Comparison of ENCODE assay signal across 9 mouse cellular contexts in the genomic region with DNA sequence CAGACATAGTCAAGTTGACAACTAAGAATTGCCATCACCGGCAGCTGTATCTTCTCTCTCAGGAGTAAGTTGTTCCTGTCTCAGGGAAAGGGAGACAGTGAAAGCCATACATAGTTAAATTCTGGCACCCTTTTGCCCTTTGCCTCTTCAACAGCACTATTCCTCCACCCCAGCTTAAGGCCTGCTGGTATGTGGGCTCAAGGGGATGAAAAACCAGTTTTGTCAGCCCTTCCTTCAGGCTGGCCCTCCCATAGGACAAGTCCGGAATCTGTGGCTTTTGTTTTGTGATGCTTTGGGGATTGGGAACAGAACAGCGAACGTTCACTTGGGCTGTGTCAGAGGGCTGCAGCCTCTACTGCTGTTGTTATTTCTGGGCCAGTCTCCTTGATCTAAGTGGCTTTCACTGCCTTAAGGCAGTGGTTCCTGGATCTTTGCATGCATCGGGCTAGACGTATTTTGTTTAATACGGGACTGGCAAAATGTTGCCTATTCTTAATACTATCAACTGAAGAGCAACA.
A peak's percentile ranks its signal among the peaks of the same experiment; 100 is the strongest.
DNase-seq lines count a peak whose midpoint lies in the region; ATAC-seq and TF ChIP-seq lines count a peak whose summit lies in the region.
"Had no signal": no experiment of that assay in that cellular context is flagged by ENCODE, and none has a peak within 500 bp of the region (broad histone marks: within the 10 kb centered on the region; RNA-seq: fewer than 3 reads in every experiment).

No protein-coding gene starts in this region.

- no peak for TF ChIP-seq POLR2A in CH12.LX (IDR thresholded peaks at IDR 0.05; ENCODE audit: low read depth, low read length)

- DNase-seq in hindbrain, embryonic 10.5 days (ENCODE audit: low spot score) = no peak
- DNase-seq in CH12.LX (ENCODE audit: extremely low read depth) = no peak
- DNase-seq in thymus, postnatal 14 days = no peak
- DNase-seq in urinary bladder, adult 18-20 months (ENCODE audit: low spot score in 2 of 2) = no peak
- no peak for DNase-seq in adrenal gland, postnatal 10 days
- DNase-seq: thymus, postnatal 36 days had no signal

- no peak for TF ChIP-seq RAD21 in CH12.LX (IDR thresholded peaks at IDR 0.05; ENCODE audit: low read depth, low read length)

- H3K4me1 ChIP-seq in hindbrain, embryonic 15.5 days (replicated peaks) = peaks cover 13% of the 10 kb centered on the region
- peaks cover 16% of the 10 kb centered on the region for H3K4me1 ChIP-seq in hindbrain, embryonic 10.5 days (replicated peaks)
- H3K4me1 ChIP-seq in CH12.LX (ENCODE audit: control insufficient read depth in 1 of 2, insufficient read depth in 2 of 2) = peaks cover 36 to 90% of the 10 kb centered on the region in 2 experiments
- peaks cover 14% of the 10 kb centered on the region; the same call in 1 of the 2 replicates for H3K4me1 ChIP-seq in embryonic facial prominence, embryonic 12.5 days
- peaks cover 17% of the 10 kb centered on the region for H3K4me1 ChIP-seq in limb, embryonic 13.5 days

- no peaks in the 10 kb centered on the region for H3K27me3 ChIP-seq in hindbrain, embryonic 15.5 days
- H3K27me3 ChIP-seq in hindbrain, embryonic 10.5 days (ENCODE audit: insufficient read depth, poor library complexity, severe bottlenecking) = no peaks in the 10 kb centered on the region
- H3K27me3 ChIP-seq in CH12.LX (replicated peaks) = no peaks in the 10 kb centered on the region
- no peaks in the 10 kb centered on the region for H3K27me3 ChIP-seq in embryonic facial prominence, embryonic 12.5 days
- H3K27me3 ChIP-seq in limb, embryonic 13.5 days = no peaks in the 10 kb centered on the region

- H3K4me3 ChIP-seq in hindbrain, embryonic 15.5 days = no peak overlapping the region
- H3K4me3 ChIP-seq in hindbrain, embryonic 10.5 days = no peak overlapping the region
- no peak overlapping the region for H3K4me3 ChIP-seq in CH12.LX (replicated peaks in 1 of 3; ENCODE audit: low read depth in 2 of 3, low read length in 2 of 3, poor library complexity in 1 of 3)
- H3K4me3 ChIP-seq in embryonic facial prominence, embryonic 12.5 days = no peak overlapping the region
- H3K4me3 ChIP-seq in limb, embryonic 13.5 days = no peak overlapping the region

- H3K79me2 ChIP-seq in CH12.LX (replicated peaks; ENCODE audit: control insufficient read depth, extremely low read depth, insufficient read depth, poor library complexity, severe bottlenecking) = peaks cover 80% of the 10 kb centered on the region

- ATAC-seq in hindbrain, embryonic 15.5 days (ENCODE audit: low FRiP score, low read depth) = no peak
- no peak for ATAC-seq in embryonic facial prominence, embryonic 12.5 days (ENCODE audit: insufficient number of reproducible peaks, insufficient read depth, low FRiP score, low TSS enrichment)
- ATAC-seq in limb, embryonic 13.5 days (ENCODE audit: low FRiP score, low read depth) = no peak

- TF ChIP-seq EP300 in CH12.LX (IDR thresholded peaks at IDR 0.05; ENCODE audit: low read length) = no peak

- dilution Hi-C loops in CH12.LX (cut with MboI; ENCODE audit: extremely low pct_ligation_motif_present, extremely low pct_unique_long_range_greater_than_20kb, low sequenced_read_pairs) = no loop called here

- no peaks in the 10 kb centered on the region for H3K9me3 ChIP-seq in hindbrain, embryonic 15.5 days
- H3K9me3 ChIP-seq in hindbrain, embryonic 10.5 days = no peaks in the 10 kb centered on the region
- H3K9me3 ChIP-seq in CH12.LX (replicated peaks; ENCODE audit: low read length) = no peaks in the 10 kb centered on the region
- H3K9me3 ChIP-seq in embryonic facial prominence, embryonic 12.5 days = no peaks in the 10 kb centered on the region
- no peaks in the 10 kb centered on the region for H3K9me3 ChIP-seq in limb, embryonic 13.5 days

- no peak overlapping the region for H3K9ac ChIP-seq in hindbrain, embryonic 15.5 days
- peak overlapping the region; percentile 55 for H3K9ac ChIP-seq in CH12.LX (ENCODE audit: insufficient read depth, low read depth)
- no peak overlapping the region for H3K9ac ChIP-seq in embryonic facial prominence, embryonic 12.5 days
- H3K9ac ChIP-seq in limb, embryonic 13.5 days = no peak overlapping the region

- H3K27ac ChIP-seq in hindbrain, embryonic 15.5 days (replicated peaks) = peak overlapping the region; percentile 39
- no peak overlapping the region for H3K27ac ChIP-seq in hindbrain, embryonic 10.5 days
- peak overlapping the region; percentile 70 for H3K27ac ChIP-seq in CH12.LX (ENCODE audit: insufficient read depth, low read depth)
- H3K27ac ChIP-seq in embryonic facial prominence, embryonic 12.5 days = no peak overlapping the region
- H3K27ac ChIP-seq in limb, embryonic 13.5 days = peak overlapping the region; percentile 23; the same call in 1 of the 2 replicates

- 59% methylated on average over 7 of the region's 7 CpGs for WGBS in hindbrain, embryonic 15.5 days
- 60% methylated on average over 7 of the region's 7 CpGs for WGBS in hindbrain, embryonic 10.5 days
- 38% methylated on average over 7 of the region's 7 CpGs for WGBS in embryonic facial prominence, embryonic 12.5 days
- 61% methylated on average over 7 of the region's 7 CpGs for WGBS in limb, embryonic 13.5 days

- H3K4me2 ChIP-seq in hindbrain, embryonic 15.5 days = peak overlapping the region; percentile 37
- peak overlapping the region; percentile 88 for H3K4me2 ChIP-seq in CH12.LX (ENCODE audit: insufficient read depth, low read depth, poor library complexity, severe bottlenecking)
- peak overlapping the region; percentile 28 for H3K4me2 ChIP-seq in embryonic facial prominence, embryonic 12.5 days (replicated peaks)
- H3K4me2 ChIP-seq in limb, embryonic 13.5 days (replicated peaks) = peak overlapping the region; percentile 48

- TF ChIP-seq CTCF in CH12.LX (conservative IDR thresholded peaks at IDR 0.05 in 1 of 2, IDR thresholded peaks at IDR 0.05 in 1 of 2; ENCODE audit: low read depth in 2 of 2, low read length in 2 of 2) = no peak

- in situ Hi-C loops in CH12.LX (cut with MboI; ENCODE audit: low pct_ligation_motif_present, low pct_unique_long_range_greater_than_20kb, low sequenced_read_pairs) = no loop called here

- no peaks in the 10 kb centered on the region for H3K36me3 ChIP-seq in hindbrain, embryonic 15.5 days
- H3K36me3 ChIP-seq in hindbrain, embryonic 10.5 days = no peaks in the 10 kb centered on the region
- peaks cover 12 to 63% of the 10 kb centered on the region in 2 experiments for H3K36me3 ChIP-seq in CH12.LX (replicated peaks in 1 of 2; ENCODE audit: control insufficient read depth in 1 of 2, insufficient read depth in 1 of 2, low read length in 1 of 2)
- no peaks in the 10 kb centered on the region for H3K36me3 ChIP-seq in embryonic facial prominence, embryonic 12.5 days
- no peaks in the 10 kb centered on the region for H3K36me3 ChIP-seq in limb, embryonic 13.5 days

TF ChIP-seq in CH12.LX, 34 proteins besides CTCF, POLR2A, EP300 and RAD21:
- no peak for TF ChIP-seq GABPA (IDR thresholded peaks at IDR 0.05; ENCODE audit: insufficient replicate concordance, low read depth, low read length)

Comparison
In these comparisons a context has a peak if more than half of its experiments do, and no peak if none do; other contexts are left out.
1. H3K27ac ChIP-seq: peak in hindbrain, embryonic 15.5 days (single experiment), CH12.LX (single experiment) and limb, embryonic 13.5 days (single experiment); none in hindbrain, embryonic 10.5 days (single experiment) and embryonic facial prominence, embryonic 12.5 days (single experiment).
2. H3K4me2 ChIP-seq: peak in every context shown above with its lines; median percentile 88 in CH12.LX; 48 in limb, embryonic 13.5 days; 37 in hindbrain, embryonic 15.5 days; 28 in embryonic facial prominence, embryonic 12.5 days.